ENCODE assay signal across 24 mouse cellular contexts in genomic region chr4:138089512-138089911, GRCm38 (mm10).
A peak's percentile ranks its signal among the peaks of the same experiment; 100 is the strongest.
DNase-seq lines count a peak whose midpoint lies in the region; ATAC-seq and TF ChIP-seq lines count a peak whose summit lies in the region.
"Had no signal": no experiment of that assay in that cellular context is flagged by ENCODE, and none has a peak within 500 bp of the region (broad histone marks: within the 10 kb centered on the region; RNA-seq: fewer than 3 reads in every experiment).

No protein-coding gene starts in this region.

- 58% methylated on average over 2 of the region's 2 CpGs for WGBS in intestine, postnatal 0 days
- WGBS in intestine, embryonic 16.5 days = 79% methylated on average over 2 of the region's 2 CpGs
- WGBS in intestine, embryonic 15.5 days = 86% methylated on average over 2 of the region's 2 CpGs

- no peak overlapping the region for H3K4me3 ChIP-seq in intestine, postnatal 0 days (ENCODE audit: low read depth, low read length)
- no peak overlapping the region for H3K4me3 ChIP-seq in intestine, embryonic 16.5 days (ENCODE audit: low read length)
- no peak overlapping the region for H3K4me3 ChIP-seq in intestine, embryonic 15.5 days (replicated peaks)
- H3K4me3 ChIP-seq: forebrain, embryonic 13.5 days; heart, embryonic 12.5 days; limb, embryonic 10.5 days; limb, embryonic 15.5 days; myocyte had no signal

- peaks cover 34% of the 10 kb centered on the region for H3K36me3 ChIP-seq in intestine, postnatal 0 days (ENCODE audit: control insufficient read depth, insufficient read depth)
- H3K36me3 ChIP-seq in intestine, embryonic 16.5 days (ENCODE audit: control insufficient read depth, insufficient read depth, low read length) = peaks cover 2% of the 10 kb centered on the region; the same call in 1 of the 2 replicates
- peaks cover 12% of the 10 kb centered on the region for H3K36me3 ChIP-seq in intestine, embryonic 15.5 days

- H3K9me3 ChIP-seq in intestine, postnatal 0 days (ENCODE audit: control insufficient read depth) = no peaks in the 10 kb centered on the region
- no peaks in the 10 kb centered on the region for H3K9me3 ChIP-seq in intestine, embryonic 16.5 days (ENCODE audit: control insufficient read depth, low read length)
- H3K9me3 ChIP-seq in intestine, embryonic 15.5 days = no peaks in the 10 kb centered on the region
- H3K9me3 ChIP-seq: forebrain, embryonic 13.5 days; heart, embryonic 12.5 days; limb, embryonic 10.5 days; limb, embryonic 15.5 days had no signal

- H3K9ac ChIP-seq in intestine, postnatal 0 days (ENCODE audit: low read depth, low read length) = no peak overlapping the region
- H3K9ac ChIP-seq in intestine, embryonic 16.5 days (ENCODE audit: low read depth, low read length) = no peak overlapping the region
- no peak overlapping the region for H3K9ac ChIP-seq in intestine, embryonic 15.5 days
- H3K9ac ChIP-seq: forebrain, embryonic 13.5 days; heart, embryonic 12.5 days; hindbrain, embryonic 14.5 days; limb, embryonic 15.5 days; liver, embryonic 14.5 days; lung, embryonic 14.5 days had no signal

- DNase-seq in CD4-positive, CD25-positive, alpha-beta regulatory T cell, adult 2 months (ENCODE audit: low read depth, low spot score) = peak; percentile 41
- DNase-seq in MN1 (ENCODE audit: low spot score) = peak; percentile 49
- DNase-seq in embryo, embryonic 11 days = no peak
- DNase-seq in layer of hippocampus, adult 9-10 months (ENCODE audit: low spot score) = no peak
- DNase-seq: adrenal gland, postnatal 10 days; cerebellum, adult 8-10 months; cerebellum, postnatal 25 days; gastrocnemius, postnatal 25 days; heart, adult 11 months; kidney, postnatal 25 days; layer of hippocampus, postnatal 36 days; lung, embryonic 14.5 days had no signal

- H3K27me3 ChIP-seq in intestine, postnatal 0 days (replicated peaks; ENCODE audit: control insufficient read depth, insufficient read depth, low read length) = no peaks in the 10 kb centered on the region
- H3K27me3 ChIP-seq in intestine, embryonic 16.5 days (replicated peaks; ENCODE audit: control insufficient read depth, insufficient read depth, low read length) = no peaks in the 10 kb centered on the region
- no peaks in the 10 kb centered on the region for H3K27me3 ChIP-seq in intestine, embryonic 15.5 days (replicated peaks)
- H3K27me3 ChIP-seq: forebrain, embryonic 13.5 days; heart, embryonic 12.5 days; limb, embryonic 15.5 days had no signal

- H3K4me1 ChIP-seq in intestine, postnatal 0 days (replicated peaks; ENCODE audit: control insufficient read depth, insufficient read depth, low read length) = no peaks in the 10 kb centered on the region
- H3K4me1 ChIP-seq in intestine, embryonic 16.5 days (ENCODE audit: control insufficient read depth, insufficient read depth, low read length) = no peaks in the 10 kb centered on the region
- no peaks in the 10 kb centered on the region for H3K4me1 ChIP-seq in intestine, embryonic 15.5 days (replicated peaks)
- H3K4me1 ChIP-seq: heart, embryonic 12.5 days; limb, embryonic 10.5 days; limb, embryonic 15.5 days had no signal

- H3K27ac ChIP-seq in intestine, postnatal 0 days (ENCODE audit: low read depth, low read length) = no peak overlapping the region
- no peak overlapping the region for H3K27ac ChIP-seq in intestine, embryonic 16.5 days (ENCODE audit: low read length)
- no peak overlapping the region for H3K27ac ChIP-seq in intestine, embryonic 15.5 days
- H3K27ac ChIP-seq: forebrain, embryonic 13.5 days; hindbrain, embryonic 14.5 days; limb, embryonic 10.5 days; limb, embryonic 15.5 days; liver, embryonic 14.5 days had no signal

- ATAC-seq in intestine, postnatal 0 days = no peak
- no peak for ATAC-seq in intestine, embryonic 16.5 days
- ATAC-seq in inflammation-experienced regulatory T-cells, adult 6 months = peak; percentile 83
- ATAC-seq in intestine, embryonic 15.5 days = no peak
- ATAC-seq: forebrain, embryonic 13.5 days had no signal

- no peak overlapping the region for H3K4me2 ChIP-seq in intestine, postnatal 0 days (replicated peaks; ENCODE audit: low read depth)
- H3K4me2 ChIP-seq in intestine, embryonic 16.5 days (ENCODE audit: low read depth, low read length) = no peak overlapping the region
- H3K4me2 ChIP-seq in intestine, embryonic 15.5 days (replicated peaks) = no peak overlapping the region
- H3K4me2 ChIP-seq: forebrain, embryonic 13.5 days; heart, embryonic 12.5 days; hindbrain, embryonic 14.5 days; limb, embryonic 15.5 days; lung, embryonic 14.5 days; midbrain, embryonic 11.5 days had no signal

- peak; percentile 48 for TF ChIP-seq CTCF in intestine, postnatal 0 days (IDR thresholded peaks at IDR 0.05; ENCODE audit: low read depth)

Comparison
In these comparisons a context has a peak if more than half of its experiments do, and no peak if none do; other contexts are left out.
1. DNase-seq: peak in CD4-positive, CD25-positive, alpha-beta regulatory T cell, adult 2 months (single experiment) and MN1 (single experiment); none in embryo, embryonic 11 days (single experiment) and layer of hippocampus, adult 9-10 months (single experiment).